Comparison of ENCODE assay signal across 22 mouse cellular contexts in genomic region chr9:66337280-66337679, GRCm38 (mm10). TPM values are rescaled to one million over a fixed set of nuclear protein-coding genes. Genes with fewer than 3 reads are reported as not detected.
A peak's percentile ranks its signal among the peaks of the same experiment; 100 is the strongest.
DNase-seq lines count a peak whose midpoint lies in the region; ATAC-seq and TF ChIP-seq lines count a peak whose summit lies in the region.
"Had no signal": no experiment of that assay in that cellular context is flagged by ENCODE, and none has a peak within 500 bp of the region (broad histone marks: within the 10 kb centered on the region; RNA-seq: fewer than 3 reads in every experiment).

No protein-coding gene starts in this region.

- peaks cover 5 to 52% of the 10 kb centered on the region in 2 experiments for H3K4me1 ChIP-seq in CH12.LX (ENCODE audit: control insufficient read depth in 1 of 2, insufficient read depth in 2 of 2)
- H3K4me1 ChIP-seq: embryonic facial prominence, embryonic 13.5 days; embryonic facial prominence, embryonic 15.5 days; forebrain, embryonic 10.5 days; forebrain, embryonic 12.5 days had no signal

- H3K36me3 ChIP-seq in CH12.LX (replicated peaks in 1 of 2; ENCODE audit: control insufficient read depth in 1 of 2, insufficient read depth in 1 of 2, low read length in 1 of 2), result no peaks in the 10 kb centered on the region
- no peaks in the 10 kb centered on the region for H3K36me3 ChIP-seq in splenic B cell, adult 2 months (ENCODE audit: control insufficient read depth, insufficient read depth, low read length, poor library complexity, severe bottlenecking)
- H3K36me3 ChIP-seq: embryonic facial prominence, embryonic 13.5 days; embryonic facial prominence, embryonic 15.5 days; forebrain, embryonic 10.5 days; forebrain, embryonic 12.5 days had no signal

- peak; percentile 53 for DNase-seq in CH12.LX (ENCODE audit: extremely low read depth)
- DNase-seq in fibroblast of lung, adult 2 months (ENCODE audit: low read depth), result peak; percentile 17
- DNase-seq in splenic B cell, adult 2 months (ENCODE audit: low read depth, low spot score), result peak; percentile 13
- no peak for DNase-seq in gastrocnemius, postnatal 36 days
- no peak for DNase-seq in urinary bladder, adult 18-20 months (ENCODE audit: low spot score in 2 of 2)
- DNase-seq: adrenal gland, adult 2 months; adrenal gland, postnatal 10 days; adrenal gland, postnatal 25 days; B cell, adult 2 months; cerebellum, adult 11-12 months; cerebellum, adult 2 months; cerebellum, adult 9-10 months; cerebellum, postnatal 10 days; cerebellum, postnatal 25 days had no signal

- intact Hi-C loops in gastrocnemius, postnatal 36 days (cut with DNase I), result no loop called here

- no peak overlapping the region for H3K9ac ChIP-seq in CH12.LX (ENCODE audit: insufficient read depth, low read depth)
- H3K9ac ChIP-seq: embryonic facial prominence, embryonic 13.5 days; embryonic facial prominence, embryonic 15.5 days; forebrain, embryonic 12.5 days had no signal

- no peaks in the 10 kb centered on the region for H3K79me2 ChIP-seq in CH12.LX (replicated peaks; ENCODE audit: control insufficient read depth, extremely low read depth, insufficient read depth, poor library complexity, severe bottlenecking)

- no peaks in the 10 kb centered on the region for H3K9me3 ChIP-seq in CH12.LX (replicated peaks; ENCODE audit: low read length)
- H3K9me3 ChIP-seq: embryonic facial prominence, embryonic 13.5 days; embryonic facial prominence, embryonic 15.5 days; forebrain, embryonic 10.5 days; forebrain, embryonic 12.5 days had no signal

- no peak overlapping the region for H3K4me3 ChIP-seq in CH12.LX (replicated peaks in 1 of 3; ENCODE audit: low read depth in 2 of 3, low read length in 2 of 3, poor library complexity in 1 of 3)
- H3K4me3 ChIP-seq: embryonic facial prominence, embryonic 13.5 days; embryonic facial prominence, embryonic 15.5 days; forebrain, embryonic 10.5 days; forebrain, embryonic 12.5 days had no signal

- peak; percentile 78 for TF ChIP-seq EP300 in CH12.LX (IDR thresholded peaks at IDR 0.05; ENCODE audit: low read length)

- no peak overlapping the region for H3K27ac ChIP-seq in CH12.LX (ENCODE audit: insufficient read depth, low read depth)
- H3K27ac ChIP-seq: embryonic facial prominence, embryonic 13.5 days; embryonic facial prominence, embryonic 15.5 days; forebrain, embryonic 10.5 days; forebrain, embryonic 12.5 days had no signal

- no peak for TF ChIP-seq RAD21 in CH12.LX (IDR thresholded peaks at IDR 0.05; ENCODE audit: low read depth, low read length)

- no peak for TF ChIP-seq CTCF in CH12.LX (conservative IDR thresholded peaks at IDR 0.05 in 1 of 2, IDR thresholded peaks at IDR 0.05 in 1 of 2; ENCODE audit: low read depth in 2 of 2, low read length in 2 of 2)

- no peak overlapping the region for H3K4me2 ChIP-seq in CH12.LX (ENCODE audit: insufficient read depth, low read depth, poor library complexity, severe bottlenecking)
- H3K4me2 ChIP-seq: embryonic facial prominence, embryonic 13.5 days; embryonic facial prominence, embryonic 15.5 days; forebrain, embryonic 12.5 days had no signal

- in situ Hi-C loops in CH12.LX (cut with MboI; ENCODE audit: low pct_ligation_motif_present, low pct_unique_long_range_greater_than_20kb, low sequenced_read_pairs), result no loop called here

- no peak for ATAC-seq in erythroblast, adult 5-6 weeks (replicated peaks; ENCODE audit: low FRiP score, poor library complexity, severe bottlenecking)
- ATAC-seq: CD4-positive, CD25-positive, alpha-beta regulatory T cell, adult 4 months; forebrain, embryonic 14.5 days; forebrain, embryonic 16.5 days had no signal

- dilution Hi-C loops in CH12.LX (cut with MboI; ENCODE audit: extremely low pct_ligation_motif_present, extremely low pct_unique_long_range_greater_than_20kb, low sequenced_read_pairs), result no loop called here

- TF ChIP-seq POLR2A in CH12.LX (IDR thresholded peaks at IDR 0.05; ENCODE audit: low read depth, low read length), result no peak

- no peaks in the 10 kb centered on the region for H3K27me3 ChIP-seq in CH12.LX (replicated peaks)
- H3K27me3 ChIP-seq in splenic B cell, adult 2 months (ENCODE audit: control insufficient read depth, insufficient read depth, low read length, poor library complexity, severe bottlenecking), result no peaks in the 10 kb centered on the region
- H3K27me3 ChIP-seq: embryonic facial prominence, embryonic 13.5 days; embryonic facial prominence, embryonic 15.5 days; forebrain, embryonic 12.5 days had no signal

TF ChIP-seq in CH12.LX, 34 proteins besides CTCF, POLR2A, EP300 and RAD21:
- TF ChIP-seq MAX (IDR thresholded peaks at IDR 0.05; ENCODE audit: low read length), result no peak
- peak; percentile 50 for TF ChIP-seq ETS1 (conservative IDR thresholded peaks at IDR 0.05; ENCODE audit: low read depth, low read length)
- TF ChIP-seq TCF12 (IDR thresholded peaks at IDR 0.05; ENCODE audit: low read depth, low read length), result 0 out of 2 replicates have a peak, but pooled peaks have one; percentile 13
- TF ChIP-seq MEF2A (IDR thresholded peaks at IDR 0.05; ENCODE audit: borderline replicate concordance, low read depth, low read length), result 0 out of 2 replicates have a peak, but pooled peaks have one; percentile 58
- TF ChIP-seq CHD2 (IDR thresholded peaks at IDR 0.05; ENCODE audit: low read length), result no peak
- TF ChIP-seq JUN (IDR thresholded peaks at IDR 0.05; ENCODE audit: insufficient read depth, low read depth, low read length), result no peak
- no peak for TF ChIP-seq RCOR1 (conservative IDR thresholded peaks at IDR 0.05; ENCODE audit: low read depth, low read length)
- no peak for TF ChIP-seq E2F4 (IDR thresholded peaks at IDR 0.05; ENCODE audit: insufficient replicate concordance, low read depth, low read length)
- no peak for TF ChIP-seq ZNF384 (IDR thresholded peaks at IDR 0.05; ENCODE audit: low read depth, low read length)
- TF ChIP-seq MAZ (IDR thresholded peaks at IDR 0.05; ENCODE audit: low read depth, low read length), result no peak
- TF ChIP-seq HCFC1 (IDR thresholded peaks at IDR 0.05; ENCODE audit: low read depth, low read length), result no peak
- no peak for TF ChIP-seq ZMIZ1 (IDR thresholded peaks at IDR 0.05; ENCODE audit: low read depth, low read length)
- no peak for TF ChIP-seq MXI1 (IDR thresholded peaks at IDR 0.05; ENCODE audit: low read depth, low read length)
- no peak for TF ChIP-seq PAX5 (IDR thresholded peaks at IDR 0.05; ENCODE audit: low read length)
- TF ChIP-seq MAFK (IDR thresholded peaks at IDR 0.05; ENCODE audit: insufficient replicate concordance, low read length), result peak; percentile 43; the same call in 1 of the 2 replicates
- TF ChIP-seq ZKSCAN1 (IDR thresholded peaks at IDR 0.05; ENCODE audit: borderline replicate concordance, low read depth, low read length), result no peak
- no peak for TF ChIP-seq JUND (conservative IDR thresholded peaks at IDR 0.05; ENCODE audit: low read depth, low read length)
- TF ChIP-seq POLR2AphosphoS2 (IDR thresholded peaks at IDR 0.05; ENCODE audit: low read depth, low read length), result no peak

RNA-seq across cellular contexts. Expression of gene Herc1, which starts 13.0 kb away (rescaled TPM):
- total RNA-seq in CH12.LX (2012; rRNA removed) (45.2 and 47.6 TPM in 2 replicates), CH12.LX (2014; rRNA removed) (32.9 and 33.2 TPM in 2 replicates)
- 35.4 and 42.1 TPM in 2 replicates for polyA plus RNA-seq in CH12.LX (2012; ENCODE audit: insufficient read length, low read depth)
- 10 to 100 TPM; 27.7 to 32.1 TPM for total RNA-seq in gastrocnemius, postnatal 36 days (2021)
- total RNA-seq in erythroblast, adult 5-6 weeks (2015; ENCODE audit: low replicate concordance), result 543 and 570 TPM in 2 replicates
- 1,171 and 1,293 TPM in 2 replicates for total RNA-seq in erythroblast, adult 5-6 weeks (2017; ENCODE audit: low replicate concordance)

Comparison
In these comparisons a context has a peak if more than half of its experiments do, and no peak if none do; other contexts are left out.
1. DNase-seq: peak in CH12.LX (single experiment), fibroblast of lung, adult 2 months (single experiment) and splenic B cell, adult 2 months (single experiment); none in gastrocnemius, postnatal 36 days (0 of 2) and urinary bladder, adult 18-20 months (0 of 2).
2. RNA of gene Herc1, which starts 13.0 kb away (total RNA-seq): 543 to 1,293 TPM in erythroblast, adult 5-6 weeks; 32.9 to 47.6 TPM in CH12.LX and 27.7 to 32.1 TPM in gastrocnemius, postnatal 36 days; every median in the first group is over 10 times any median in the second.